Mouse (Mus musculus) ES-E14 (cell line): ENCODE measurements around the gene Carhsp1.

Source experiments
- HCFC1 ChIP-seq: IDR thresholded peaks from 2 replicates; pipeline ENCODE4 v1.6.1; 2012; ENCODE audit warnings: low read length, inconsistent platforms, borderline replicate concordance; ENCODE audit not compliant: insufficient read depth
- ZC3H11A ChIP-seq: IDR thresholded peaks from 2 replicates; pipeline ENCODE4 v1.6.1; 2012; ENCODE audit warnings: low read depth, mild to moderate bottlenecking, inconsistent platforms, low read length, borderline replicate concordance
- ZNF384 ChIP-seq: IDR thresholded peaks from 2 replicates; pipeline ENCODE4 v1.6.1; 2012; ENCODE audit warnings: low read depth, low read length, inconsistent platforms

- TF ChIP-seq ZC3H11A (no peak), ZNF384 (no peak), HCFC1 (no peak)
Measured at GRCm38 (mm10) chr16:8612214-8613005, 59.5 kb downstream of the Carhsp1 start.
